Mouse (Mus musculus): Measurements from ENCODE around the gene Klhl25. TPM values are rescaled to one million over a fixed set of nuclear protein-coding genes. Genes with fewer than 3 reads are reported as not detected.

The Klhl25 gene
- polyA plus RNA-seq (2014; fragmentation: Nextera tagmentation; extraction: Ambion mirVana) = 10.3 and 10.9 TPM in 2 replicates

GRCm38 (mm10) chr7:75848115-75848775 is at the start of gene Klhl25:
Klhl25 (plus strand) TSS chr7:75848310.
- no peaks in the 10 kb centered on the region for H3K9me3 ChIP-seq (replicated peaks; ENCODE audit: control insufficient read depth, low read length)
- peak; percentile 94 for ATAC-seq (replicated peaks; ENCODE audit: insufficient number of reproducible peaks, low FRiP score, low TSS enrichment)
- WGBS (ENCODE audit: insufficient replicate concordance) = under 1% methylated on average over 60 of the region's 60 CpGs

GRCm38 (mm10) chr7:75800530-75800929 is 47.6 kb upstream of the Klhl25 start:
- no peaks in the 10 kb centered on the region for H3K27me3 ChIP-seq (ENCODE audit: control insufficient read depth, insufficient read depth, low read length)
- no peak overlapping the region for H3K4me2 ChIP-seq
- 0 out of 2 replicates have a peak, but pooled peaks cover 4% of the 10 kb centered on the region for H3K9me3 ChIP-seq (replicated peaks; ENCODE audit: control insufficient read depth, low read length)
- no peak for ATAC-seq (replicated peaks; ENCODE audit: insufficient number of reproducible peaks, low FRiP score, low TSS enrichment)
- peaks cover 6% of the 10 kb centered on the region for H3K4me1 ChIP-seq (ENCODE audit: control insufficient read depth, insufficient read depth, low read length)
- H3K9ac ChIP-seq (ENCODE audit: low read depth, low read length) = no peak overlapping the region
- no peak overlapping the region for H3K4me3 ChIP-seq (ENCODE audit: low read depth, low read length)
- H3K27ac ChIP-seq (ENCODE audit: low read depth, low read length) = no peak overlapping the region
- 71% methylated on average over 4 of the region's 4 CpGs for WGBS (ENCODE audit: insufficient replicate concordance)
- H3K36me3 ChIP-seq (ENCODE audit: control insufficient read depth, insufficient read depth, low read length) = no peaks in the 10 kb centered on the region

More at GRCm38 (mm10) chr7:75848115-75848775, at the start of gene Klhl25:
- peak within 1 kb of the TSS; percentile 81 for H3K27ac ChIP-seq (ENCODE audit: low read depth, low read length)
- H3K4me2 ChIP-seq = peak within 1 kb of the TSS; percentile 82
- peak within 1 kb of the TSS; percentile 96 for H3K9ac ChIP-seq (ENCODE audit: low read depth, low read length)
- peak within 1 kb of the TSS; percentile 84 for H3K4me3 ChIP-seq (ENCODE audit: low read depth, low read length)
- H3K4me1 ChIP-seq (ENCODE audit: control insufficient read depth, insufficient read depth, low read length) = peaks cover 19% of the 10 kb centered on the region
- no peaks in the 10 kb centered on the region for H3K27me3 ChIP-seq (ENCODE audit: control insufficient read depth, insufficient read depth, low read length)
- no peaks in the 10 kb centered on the region for H3K36me3 ChIP-seq (ENCODE audit: control insufficient read depth, insufficient read depth, low read length)

- ATAC-seq (replicated peaks; ENCODE audit: insufficient number of reproducible peaks, low FRiP score, low TSS enrichment) = no peak
- no peak overlapping the region for H3K4me3 ChIP-seq (ENCODE audit: low read depth, low read length)
- 87% methylated on average over 3 of the region's 3 CpGs for WGBS (ENCODE audit: insufficient replicate concordance)
- no peak overlapping the region for H3K27ac ChIP-seq (ENCODE audit: low read depth, low read length)
- peaks cover 6% of the 10 kb centered on the region for H3K4me1 ChIP-seq (ENCODE audit: control insufficient read depth, insufficient read depth, low read length)
- H3K4me2 ChIP-seq = no peak overlapping the region
- no peaks in the 10 kb centered on the region for H3K27me3 ChIP-seq (ENCODE audit: control insufficient read depth, insufficient read depth, low read length)
- H3K9ac ChIP-seq (ENCODE audit: low read depth, low read length) = no peak overlapping the region
- 0 out of 2 replicates have a peak, but pooled peaks cover 4% of the 10 kb centered on the region for H3K9me3 ChIP-seq (replicated peaks; ENCODE audit: control insufficient read depth, low read length)
- H3K36me3 ChIP-seq (ENCODE audit: control insufficient read depth, insufficient read depth, low read length) = no peaks in the 10 kb centered on the region
These were observed 47.1 kb upstream of the Klhl25 start for GRCm38 (mm10) chr7:75801022-75801421.

GRCm38 (mm10) chr7:75801621-75802358 is 46.3 kb upstream of the Klhl25 start:
- Histone ChIP-seq H3K9me3 (replicated peaks; ENCODE audit: control insufficient read depth, low read length) (0 out of 2 replicates have a peak, but pooled peaks cover 4% of the 10 kb centered on the region), H3K4me1 (ENCODE audit: control insufficient read depth, insufficient read depth, low read length) (peaks cover 5% of the 10 kb centered on the region; the same call in 1 of the 2 replicates), H3K36me3 (ENCODE audit: control insufficient read depth, insufficient read depth, low read length) (no peaks in the 10 kb centered on the region), H3K4me2 (no peak overlapping the region), H3K9ac (ENCODE audit: low read depth, low read length) (no peak overlapping the region), H3K4me3 (ENCODE audit: low read depth, low read length) (no peak overlapping the region), H3K27ac (ENCODE audit: low read depth, low read length) (no peak overlapping the region), H3K27me3 (ENCODE audit: control insufficient read depth, insufficient read depth, low read length) (no peaks in the 10 kb centered on the region)
- no peak for ATAC-seq (replicated peaks; ENCODE audit: insufficient number of reproducible peaks, low FRiP score, low TSS enrichment)
- WGBS (ENCODE audit: insufficient replicate concordance) = 86% methylated on average over 5 of the region's 5 CpGs

DNA sequence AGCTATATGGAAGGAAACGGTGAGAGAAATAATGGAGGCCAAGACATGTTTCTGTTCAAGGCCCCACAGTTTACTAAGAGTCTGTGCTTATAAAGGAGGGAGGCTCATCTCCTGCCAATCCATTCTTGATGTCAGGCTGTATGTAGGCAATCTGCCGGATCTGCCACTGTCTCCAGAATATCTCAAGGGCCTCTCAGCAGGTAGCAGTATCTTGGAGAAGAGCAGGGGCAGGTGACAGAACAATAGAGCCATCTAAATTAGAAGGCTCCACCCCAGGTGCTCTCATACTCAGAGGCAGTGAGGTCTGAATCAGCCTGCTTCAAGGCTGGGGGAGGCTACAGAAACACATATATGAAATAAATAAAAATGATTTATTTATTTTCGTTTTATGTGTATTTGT is 45.2 kb upstream of the Klhl25 start:
- Histone ChIP-seq H3K27ac (ENCODE audit: low read depth, low read length) (no peak overlapping the region), H3K4me3 (ENCODE audit: low read depth, low read length) (no peak overlapping the region), H3K4me1 (ENCODE audit: control insufficient read depth, insufficient read depth, low read length) (peaks cover 10% of the 10 kb centered on the region; the same call in 1 of the 2 replicates), H3K27me3 (ENCODE audit: control insufficient read depth, insufficient read depth, low read length) (no peaks in the 10 kb centered on the region), H3K4me2 (no peak overlapping the region), H3K9me3 (replicated peaks; ENCODE audit: control insufficient read depth, low read length) (0 out of 2 replicates have a peak, but pooled peaks cover 4% of the 10 kb centered on the region), H3K36me3 (ENCODE audit: control insufficient read depth, insufficient read depth, low read length) (no peaks in the 10 kb centered on the region), H3K9ac (ENCODE audit: low read depth, low read length) (no peak overlapping the region)
- ATAC-seq (replicated peaks; ENCODE audit: insufficient number of reproducible peaks, low FRiP score, low TSS enrichment) = no peak
- WGBS (ENCODE audit: insufficient replicate concordance) = 70% methylated on average over 3 of the region's 3 CpGs

GRCm38 (mm10) chr7:75806161-75806560 is 41.9 kb upstream of the Klhl25 start:
- Histone ChIP-seq H3K4me1 (ENCODE audit: control insufficient read depth, insufficient read depth, low read length) (peaks cover 10% of the 10 kb centered on the region; the same call in 1 of the 2 replicates), H3K9ac (ENCODE audit: low read depth, low read length) (no peak overlapping the region), H3K4me2 (no peak overlapping the region), H3K9me3 (replicated peaks; ENCODE audit: control insufficient read depth, low read length) (no peaks in the 10 kb centered on the region), H3K36me3 (ENCODE audit: control insufficient read depth, insufficient read depth, low read length) (no peaks in the 10 kb centered on the region), H3K4me3 (ENCODE audit: low read depth, low read length) (no peak overlapping the region), H3K27ac (ENCODE audit: low read depth, low read length) (peak overlapping the region; percentile 57), H3K27me3 (ENCODE audit: control insufficient read depth, insufficient read depth, low read length) (no peaks in the 10 kb centered on the region)
- 63% methylated on average over 4 of the region's 4 CpGs for WGBS (ENCODE audit: insufficient replicate concordance)
- no peak for ATAC-seq (replicated peaks; ENCODE audit: insufficient number of reproducible peaks, low FRiP score, low TSS enrichment)

DNA sequence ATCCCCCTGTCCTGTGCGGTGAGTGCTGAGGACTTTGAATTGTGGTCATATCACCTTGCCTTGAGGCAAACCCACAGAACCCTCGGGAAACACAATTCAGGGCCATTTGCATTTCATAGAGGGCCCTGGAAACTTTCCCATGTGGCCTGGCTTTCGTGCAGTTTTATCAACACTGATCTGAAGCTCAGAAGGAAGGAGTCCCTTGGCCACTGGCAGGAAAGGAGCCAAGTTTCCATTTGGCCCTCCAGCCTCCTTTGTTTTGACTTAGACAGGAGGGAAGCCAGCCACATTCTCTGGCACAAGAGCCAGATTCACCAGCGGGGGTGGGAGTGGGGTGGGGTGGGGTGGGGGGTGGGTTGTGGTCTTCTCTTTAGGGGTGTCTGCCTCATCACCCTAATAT is 41.4 kb upstream of the Klhl25 start:
- H3K36me3 ChIP-seq (ENCODE audit: control insufficient read depth, insufficient read depth, low read length) = no peaks in the 10 kb centered on the region
- H3K4me2 ChIP-seq = no peak overlapping the region
- H3K4me3 ChIP-seq (ENCODE audit: low read depth, low read length) = no peak overlapping the region
- ATAC-seq (replicated peaks; ENCODE audit: insufficient number of reproducible peaks, low FRiP score, low TSS enrichment) = no peak; the same call in 1 of the 2 replicates
- H3K9ac ChIP-seq (ENCODE audit: low read depth, low read length) = no peak overlapping the region
- H3K27ac ChIP-seq (ENCODE audit: low read depth, low read length) = peak overlapping the region; percentile 57; the same call in 1 of the 2 replicates
- 38% methylated on average over 4 of the region's 4 CpGs for WGBS (ENCODE audit: insufficient replicate concordance)
- H3K4me1 ChIP-seq (ENCODE audit: control insufficient read depth, insufficient read depth, low read length) = peaks cover 10% of the 10 kb centered on the region; the same call in 1 of the 2 replicates
- H3K27me3 ChIP-seq (ENCODE audit: control insufficient read depth, insufficient read depth, low read length) = no peaks in the 10 kb centered on the region
- no peaks in the 10 kb centered on the region for H3K9me3 ChIP-seq (replicated peaks; ENCODE audit: control insufficient read depth, low read length)

DNA sequence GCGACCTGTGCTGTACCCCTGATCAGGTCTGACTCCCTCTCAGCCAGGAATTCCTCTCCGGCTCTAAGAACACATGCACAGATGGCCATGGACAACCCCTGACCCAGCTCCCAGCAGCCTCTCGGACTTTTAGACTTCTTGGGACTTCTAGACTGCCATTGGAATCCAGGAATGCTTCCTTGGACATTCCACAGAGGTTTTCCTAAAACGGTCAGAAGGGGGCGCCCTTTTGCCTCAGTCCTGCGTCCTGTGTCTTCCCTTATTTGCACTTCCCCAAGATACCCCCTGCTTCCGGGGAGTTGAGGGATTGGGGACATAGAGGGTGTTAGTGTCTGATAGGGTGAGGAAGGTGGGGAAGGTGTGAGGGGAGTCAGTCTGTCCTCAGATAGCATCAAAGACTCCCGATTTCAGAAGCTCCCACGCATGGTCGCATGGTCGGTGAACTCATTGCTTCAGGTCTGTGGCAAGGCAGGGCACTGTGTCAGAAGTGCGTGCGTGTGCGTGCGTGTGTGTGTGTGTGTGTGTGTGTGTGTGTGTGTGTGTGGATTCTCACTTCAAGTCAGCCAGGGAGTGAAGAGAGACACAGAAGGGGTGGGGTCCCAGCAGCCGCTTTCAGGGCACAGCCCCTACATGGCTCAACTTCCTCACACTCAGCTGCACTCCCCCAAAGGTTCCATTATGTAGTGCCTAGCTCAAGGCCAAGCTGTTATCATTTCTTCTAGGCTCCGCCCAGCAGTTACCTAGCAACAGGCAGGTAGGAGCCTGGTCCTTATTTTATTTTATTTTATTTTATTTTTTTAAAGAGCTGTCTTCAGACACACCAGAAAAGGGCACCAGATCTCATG is 40.4 kb upstream of the Klhl25 start:
- ATAC-seq (replicated peaks; ENCODE audit: insufficient number of reproducible peaks, low FRiP score, low TSS enrichment) = peak; percentile 31; the same call in 1 of the 2 replicates
- H3K9ac ChIP-seq (ENCODE audit: low read depth, low read length) = no peak overlapping the region
- H3K27ac ChIP-seq (ENCODE audit: low read depth, low read length) = no peak overlapping the region
- WGBS (ENCODE audit: insufficient replicate concordance) = 67% methylated on average over 17 of the region's 17 CpGs
- no peak overlapping the region for H3K4me3 ChIP-seq (ENCODE audit: low read depth, low read length)
- H3K36me3 ChIP-seq (ENCODE audit: control insufficient read depth, insufficient read depth, low read length) = no peaks in the 10 kb centered on the region
- H3K27me3 ChIP-seq (ENCODE audit: control insufficient read depth, insufficient read depth, low read length) = no peaks in the 10 kb centered on the region
- H3K9me3 ChIP-seq (replicated peaks; ENCODE audit: control insufficient read depth, low read length) = no peaks in the 10 kb centered on the region
- no peak overlapping the region for H3K4me2 ChIP-seq
- H3K4me1 ChIP-seq (ENCODE audit: control insufficient read depth, insufficient read depth, low read length) = peaks cover 10% of the 10 kb centered on the region; the same call in 1 of the 2 replicates

Data from heart, embryonic 11.5 days (tissue).